Mouse (Mus musculus) cerebellum, adult 11-12 months (tissue): ENCODE data around the gene Olfr135.

Experiments
- DNase-seq: peaks from one replicate; pipeline ENCODE4 v3.0.0; 2022

The Olfr135 gene

GRCm38 (mm10) chr17:38204035-38204434 is at the start of gene Olfr135:
TSS of gene Olfr135 (plus strand) at chr17:38204335.
- DNase-seq = no peak

GRCm38 (mm10) chr17:38171088-38171487 is 33.0 kb upstream of the Olfr135 start, which contains the start of gene Olfr134:
TSS of gene Olfr134 (plus strand) at chr17:38171388.
- no peak for DNase-seq
